Mouse (Mus musculus) liver, postnatal 0 days (tissue): Measurements from ENCODE around the gene Rpl37a. TPM values are rescaled to one million over a fixed set of nuclear protein-coding genes. Genes with fewer than 3 reads are reported as not detected.

Experiments
- ATAC-seq: fragments of 200-750 bp; cut with Nextera tagmentation; 2 replicates; pipeline ENCODE4 v1.8.0; 2017; ENCODE audit warnings: mild to moderate bottlenecking, moderate library complexity
- DNase-seq: peaks from one replicate; pipeline ENCODE4 v3.0.0-alpha.2; 2016
- H3K27ac ChIP-seq: fragments of 300-500 bp; sonication (generic); 2 replicates; pipeline ENCODE4 v1.5.1; 2014; ENCODE audit warnings: antibody characterized with exemption, moderate library complexity, mild to moderate bottlenecking, low read depth
- H3K27me3 ChIP-seq: fragments of 300-500 bp; sonication (generic); 2 replicates; pipeline ENCODE4 v1.6.1; 2014; ENCODE audit warnings: low read length, control low read depth, mixed read lengths; ENCODE audit not compliant: insufficient read depth
- H3K36me3 ChIP-seq: fragments of 300-500 bp; sonication (generic); replicated peaks from 2 replicates; pipeline ENCODE4 v1.6.1; 2014; ENCODE audit warnings: mild to moderate bottlenecking, control low read depth, low read length, moderate library complexity, mixed read lengths; ENCODE audit not compliant: insufficient read depth
- H3K4me1 ChIP-seq: fragments of 300-500 bp; sonication (generic); 2 replicates; pipeline ENCODE4 v1.6.1; 2014; ENCODE audit warnings: antibody characterized with exemption, mild to moderate bottlenecking, control low read depth; ENCODE audit not compliant: insufficient read depth
- H3K4me2 ChIP-seq: fragments of 300-500 bp; sonication (generic); 2 replicates; pipeline ENCODE4 v1.6.1; 2014; ENCODE audit warnings: low read depth, mild to moderate bottlenecking, low read length, moderate library complexity, mixed read lengths
- H3K4me3 ChIP-seq: fragments of 300-500 bp; sonication (generic); 2 replicates; pipeline ENCODE4 v1.5.1; 2014; ENCODE audit warnings: low read depth, low read length
- H3K9ac ChIP-seq: fragments of 300-500 bp; sonication (generic); replicated peaks from 2 replicates; pipeline ENCODE4 v1.6.1; 2014; ENCODE audit warnings: mild to moderate bottlenecking, moderate library complexity
- H3K9me3 ChIP-seq: fragments of 300-500 bp; sonication (generic); 2 replicates; pipeline ENCODE4 v1.6.1; 2016; ENCODE audit warnings: mild to moderate bottlenecking, control low read depth, low read length, mixed read lengths
- CTCF ChIP-seq: sonication (generic); IDR thresholded peaks from 2 replicates; pipeline ENCODE4 v1.5.1; 2016; ENCODE audit warnings: antibody characterized with exemption, low read depth
- EP300 ChIP-seq: IDR thresholded peaks from 2 replicates; pipeline ENCODE4 v1.6.1; 2016; ENCODE audit warnings: antibody characterized with exemption, low read depth, mild to moderate bottlenecking
- WGBS: fragments of 180-500 bp; shearing (Covaris S2); extraction: QIAGEN DNeasy Blood & Tissue Kit; methylation state at CpG from one replicate; pipeline ENCODE4 v1.1.7; 2014; ENCODE audit not compliant: insufficient replicate concordance; 5-methylcytosine and 5-hydroxymethylcytosine counted together
- polyA plus RNA-seq: library from polyadenylated mRNA; unstranded; fragments of >200 nt; fragmentation: Nextera tagmentation; extraction: Ambion mirVana; gene quantifications from 2 replicates; pipeline ENCODE4 v1.2.1, GENCODE M21; 2015

Rpl37a gene
- polyA plus RNA-seq, 1 experiment from 2014 or later, result 1,210 TPM

GRCm38 (mm10) chr1:72717540-72717939 lies 6.5 kb downstream of the Rpl37a start:
- DNase-seq (no peak), ATAC-seq (no peak)
- 84% methylated on average over 7 of the region's 7 CpGs for WGBS
- H3K4me2 ChIP-seq, result no peak overlapping the region
- TF ChIP-seq EP300 (no peak), CTCF (no peak)
- peaks cover 28% of the 10 kb centered on the region for H3K36me3 ChIP-seq
- no peak overlapping the region for H3K4me3 ChIP-seq
- H3K4me1 ChIP-seq, result peaks cover 12% of the 10 kb centered on the region
- H3K9ac ChIP-seq, result no peak overlapping the region
- no peaks in the 10 kb centered on the region for H3K9me3 ChIP-seq
- H3K27me3 ChIP-seq, result no peaks in the 10 kb centered on the region
- no peak overlapping the region for H3K27ac ChIP-seq

GRCm38 (mm10) chr1:72718846-72719245 lies 7.8 kb downstream of the Rpl37a start:
- no peak for TF ChIP-seq EP300
- TF ChIP-seq CTCF, result peak; percentile 89
- WGBS, result 28% methylated on average over 5 of the region's 5 CpGs
- Histone ChIP-seq H3K4me1 (peaks cover 3% of the 10 kb centered on the region; the same call in 1 of the 2 replicates), H3K27ac (no peak overlapping the region), H3K9ac (no peak overlapping the region), H3K4me2 (no peak overlapping the region), H3K4me3 (no peak overlapping the region), H3K36me3 (peaks cover 16% of the 10 kb centered on the region), H3K9me3 (no peaks in the 10 kb centered on the region), H3K27me3 (no peaks in the 10 kb centered on the region)
- ATAC-seq (peak; percentile 76), DNase-seq (peak; percentile 79)

GRCm38 (mm10) chr1:72720115-72720725 lies 9.1 kb downstream of the Rpl37a start:
- Histone ChIP-seq H3K27me3 (no peaks in the 10 kb centered on the region), H3K4me2 (no peak overlapping the region), H3K4me1 (peaks cover 5% of the 10 kb centered on the region; the same call in 1 of the 2 replicates), H3K27ac (no peak overlapping the region), H3K9me3 (no peaks in the 10 kb centered on the region), H3K9ac (no peak overlapping the region), H3K36me3 (peaks cover 7% of the 10 kb centered on the region), H3K4me3 (no peak overlapping the region)
- TF ChIP-seq CTCF (no peak), EP300 (no peak)
- ATAC-seq, result no peak
- WGBS, result 83% methylated on average over 6 of the region's 6 CpGs
- no peak for DNase-seq

GRCm38 (mm10) chr1:72722646-72723045 lies 11.6 kb downstream of the Rpl37a start:
- ATAC-seq, result no peak
- Histone ChIP-seq H3K4me2 (no peak overlapping the region), H3K27me3 (no peaks in the 10 kb centered on the region), H3K4me3 (no peak overlapping the region), H3K9ac (no peak overlapping the region), H3K4me1 (peaks cover 7% of the 10 kb centered on the region; the same call in 1 of the 2 replicates), H3K9me3 (no peaks in the 10 kb centered on the region), H3K36me3 (no peaks in the 10 kb centered on the region), H3K27ac (no peak overlapping the region)
- 70% methylated on average over 8 of the region's 8 CpGs for WGBS
- TF ChIP-seq EP300, result no peak
- no peak for TF ChIP-seq CTCF
- no peak for DNase-seq

GRCm38 (mm10) chr1:72724354-72724753 lies 13.3 kb downstream of the Rpl37a start:
- ATAC-seq (no peak), DNase-seq (no peak)
- Histone ChIP-seq H3K4me1 (peaks cover 4% of the 10 kb centered on the region; the same call in 1 of the 2 replicates), H3K9me3 (no peaks in the 10 kb centered on the region), H3K9ac (no peak overlapping the region), H3K27me3 (no peaks in the 10 kb centered on the region), H3K36me3 (no peaks in the 10 kb centered on the region), H3K4me2 (no peak overlapping the region), H3K4me3 (no peak overlapping the region), H3K27ac (peak overlapping the region; percentile 31; the same call in 1 of the 2 replicates)
- TF ChIP-seq EP300 (no peak), CTCF (no peak)
- WGBS, result 65% methylated on average over 2 of the region's 2 CpGs

- no peaks in the 10 kb centered on the region for H3K9me3 ChIP-seq
- TF ChIP-seq EP300 (peak; percentile 44; the same call in 1 of the 2 replicates), CTCF (no peak)
- WGBS, result 67% methylated on average over 13 of the region's 13 CpGs
Observed at GRCm38 (mm10) chr1:72725941-72726340, 14.9 kb downstream of the Rpl37a start.

More at GRCm38 (mm10) chr1:72725941-72726340, 14.9 kb downstream of the Rpl37a start:
- Histone ChIP-seq H3K9ac (no peak overlapping the region), H3K27me3 (no peaks in the 10 kb centered on the region), H3K4me1 (peaks cover 4% of the 10 kb centered on the region; the same call in 1 of the 2 replicates), H3K27ac (peak overlapping the region; percentile 96), H3K4me3 (no peak overlapping the region), H3K36me3 (no peaks in the 10 kb centered on the region), H3K4me2 (no peak overlapping the region)
- peak; percentile 34 for DNase-seq
- ATAC-seq, result peak; percentile 97
